Mouse (Mus musculus) testis, adult 2 months (tissue): ENCODE results near the gene Tyro3.

Source experiments
- CTCF ChIP-seq: fragments of 200-500 bp; IDR thresholded peaks from 2 replicates; pipeline ENCODE4 v1.5.1; 2012; ENCODE audit warnings: low read depth, mild to moderate bottlenecking, inconsistent platforms, low read length, moderate library complexity; ENCODE audit not compliant: control insufficient read depth, insufficient read depth, insufficient replicate concordance
- POLR2A ChIP-seq: fragments of 200-500 bp; IDR thresholded peaks from 2 replicates; pipeline ENCODE4 v1.6.1; 2012; ENCODE audit warnings: low read depth, mild to moderate bottlenecking, inconsistent platforms, low read length, moderate library complexity; ENCODE audit not compliant: control insufficient read depth

DNA sequence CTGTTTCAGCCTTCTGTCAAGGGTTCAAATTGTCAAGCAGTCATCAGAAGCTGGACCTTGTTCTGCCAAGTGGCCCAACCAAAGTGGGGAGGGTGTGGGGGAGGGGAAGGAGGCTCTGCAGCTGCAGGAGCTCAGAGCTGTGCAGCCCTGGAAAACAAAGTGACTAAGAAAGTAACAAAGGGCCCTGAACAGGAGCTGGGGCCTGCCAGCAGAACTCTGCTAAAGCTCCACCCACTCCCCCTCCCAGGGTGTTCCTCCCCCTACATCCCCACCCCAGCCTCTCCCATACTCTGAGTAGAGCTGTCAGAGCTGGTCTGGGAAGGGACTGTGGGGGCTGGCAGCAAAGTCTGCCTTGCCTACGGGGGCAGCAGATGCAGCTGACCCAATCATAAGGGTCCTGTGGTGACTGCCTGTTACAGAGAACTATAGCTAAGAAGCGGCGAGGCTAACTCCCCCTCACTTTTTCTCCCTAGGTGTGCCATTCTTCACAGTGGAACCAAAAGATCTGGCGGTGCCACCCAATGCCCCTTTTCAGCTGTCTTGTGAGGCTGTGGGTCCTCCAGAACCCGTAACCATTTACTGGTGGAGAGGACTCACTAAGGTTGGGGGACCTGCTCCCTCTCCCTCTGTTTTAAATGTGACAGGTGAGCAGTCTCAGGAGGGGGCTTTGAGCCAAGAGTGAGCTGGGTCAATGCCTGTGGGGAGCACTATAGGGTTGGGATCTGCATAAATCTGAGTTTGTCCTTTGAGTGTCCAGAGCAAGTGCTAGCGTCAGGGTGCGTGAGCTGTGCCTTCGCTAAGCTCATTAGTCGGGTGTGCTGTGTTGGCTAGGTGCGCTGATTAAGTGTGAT is 5.5 kb downstream of the Tyro3 start:
- no peak for TF ChIP-seq CTCF
- TF ChIP-seq POLR2A: no peak
